Mouse (Mus musculus) bone marrow macrophage, adult 2 months (primary cell): Measurements from ENCODE around the gene Sprr2j-ps. TPM values are rescaled to one million over a fixed set of nuclear protein-coding genes. Genes with fewer than 3 reads are reported as not detected.

Experiments
- H3K27ac ChIP-seq: 2 replicates; pipeline ENCODE4 v1.5.1; 2012; ENCODE audit warnings: low read depth, low read length; ENCODE audit not compliant: insufficient read depth
- H3K4me1 ChIP-seq: 2 replicates; pipeline ENCODE4 v1.6.1; 2012; ENCODE audit warnings: low read length; ENCODE audit not compliant: control insufficient read depth, insufficient read depth
- H3K4me3 ChIP-seq: 2 replicates; pipeline ENCODE4 v1.5.1; 2012; ENCODE audit warnings: mild to moderate bottlenecking, low read length, moderate library complexity; ENCODE audit not compliant: insufficient read depth
- CTCF ChIP-seq: IDR thresholded peaks from 2 replicates; pipeline ENCODE4 v1.5.1; 2012; ENCODE audit warnings: low read depth, mild to moderate bottlenecking, low read length, moderate library complexity
- POLR2A ChIP-seq: IDR thresholded peaks from 2 replicates; pipeline ENCODE4 v1.6.1; 2012; ENCODE audit warnings: mild to moderate bottlenecking, low read depth, low read length, borderline replicate concordance
- polyA plus RNA-seq: library from polyadenylated mRNA; stranded (reverse); fragments of >200 nt; gene quantifications from 2 replicates; pipeline ENCODE4 v1.2.4, GENCODE M21; 2012; ENCODE audit not compliant: missing spikeins, insufficient read depth, insufficient read length

The Sprr2j-ps gene
- not detected in 2 replicates for polyA plus RNA-seq

DNA sequence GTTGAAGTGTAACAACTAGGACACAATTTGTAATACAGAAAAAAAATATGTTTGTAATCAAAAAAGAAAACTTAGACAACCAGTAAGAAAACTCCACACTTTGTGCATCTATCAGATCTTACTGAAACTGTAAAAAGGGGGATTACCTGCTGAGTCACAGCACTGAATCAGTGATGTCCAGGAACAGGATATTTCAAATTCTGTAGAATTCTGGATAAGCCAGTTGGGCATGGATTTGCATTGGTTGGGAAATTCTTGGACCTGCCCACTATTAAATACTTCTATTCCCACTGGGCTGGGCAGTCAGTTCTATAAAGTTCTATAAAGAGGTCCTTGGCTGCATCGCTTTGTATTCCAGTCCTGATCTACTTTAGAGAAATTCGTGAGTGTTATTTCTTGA is at the start of gene Sprr2j-ps:
Sprr2j-ps (plus strand) TSS at position 301 of the 400 bp plus-strand sequence.
- Histone ChIP-seq H3K27ac (no peak within 1 kb of the TSS), H3K4me1 (no peaks in the 10 kb centered on the region), H3K4me3 (no peak within 1 kb of the TSS)
- TF ChIP-seq POLR2A (no peak), CTCF (no peak)

- Histone ChIP-seq H3K27ac (no peak overlapping the region), H3K4me1 (no peaks in the 10 kb centered on the region), H3K4me3 (no peak overlapping the region)
- TF ChIP-seq CTCF = no peak
- TF ChIP-seq POLR2A = no peak
Measured at GRCm38 (mm10) chr3:92373613-92374012, 44.3 kb upstream of the Sprr2j-ps start.

DNA sequence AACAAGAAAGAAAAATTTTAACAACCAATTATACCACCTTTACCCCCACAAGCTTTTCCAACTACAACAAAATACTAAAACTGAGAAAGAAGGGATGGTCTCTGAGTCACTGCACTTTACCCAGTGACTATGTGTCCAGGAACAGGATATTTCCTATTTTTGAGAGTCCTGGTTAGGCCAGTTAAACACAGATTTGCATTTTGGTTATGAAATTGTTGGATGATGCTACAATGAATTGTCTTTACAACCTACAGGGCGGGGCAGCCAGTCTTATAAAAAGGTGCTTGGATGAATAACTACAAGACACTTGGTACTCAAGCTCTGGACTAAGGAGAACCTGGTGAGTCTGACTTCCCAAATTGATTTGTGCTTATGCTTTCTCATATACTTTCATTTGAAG is 32.5 kb upstream of the Sprr2j-ps start, which contains the start of gene Sprr2h:
Sprr2h (plus strand) TSS at position 301 of the 400 bp plus-strand sequence.
- no peak within 1 kb of the TSS for H3K27ac ChIP-seq
- TF ChIP-seq CTCF = no peak
- no peak for TF ChIP-seq POLR2A
- no peak within 1 kb of the TSS for H3K4me3 ChIP-seq
- no peaks in the 10 kb centered on the region for H3K4me1 ChIP-seq

- H3K27ac ChIP-seq = no peak overlapping the region
Measured at GRCm38 (mm10) chr3:92394301-92394700, 23.6 kb upstream of the Sprr2j-ps start.

DNA sequence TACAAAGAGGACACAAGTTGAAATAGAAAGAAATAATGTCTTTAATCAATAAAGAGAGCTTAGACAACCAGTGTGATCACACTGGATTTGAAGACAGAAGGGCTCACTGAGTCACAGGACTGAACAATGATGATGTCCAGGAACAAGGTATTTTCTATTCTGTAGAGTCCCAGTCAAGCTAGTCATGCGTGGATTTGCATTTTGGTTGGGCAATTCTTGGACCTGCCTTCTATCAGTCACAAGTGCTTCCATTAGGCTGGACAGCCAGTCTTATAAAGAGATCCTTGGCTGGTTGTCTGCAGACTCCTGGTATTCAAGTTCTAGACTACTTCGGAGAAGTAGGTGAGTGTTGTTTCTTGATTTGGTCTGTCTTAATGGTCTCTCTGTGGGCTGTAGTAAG is 10.2 kb upstream of the Sprr2j-ps start, which contains the start of gene Sprr2i:
Sprr2i (plus strand) TSS at position 301 of the 400 bp plus-strand sequence.
- Histone ChIP-seq H3K4me3 (no peak within 1 kb of the TSS), H3K27ac (no peak within 1 kb of the TSS), H3K4me1 (no peaks in the 10 kb centered on the region)
- TF ChIP-seq CTCF (no peak), POLR2A (no peak)

More at GRCm38 (mm10) chr3:92394301-92394700, 23.6 kb upstream of the Sprr2j-ps start:
- TF ChIP-seq CTCF (no peak), POLR2A (no peak)
- Histone ChIP-seq H3K4me3 (no peak overlapping the region), H3K4me1 (no peaks in the 10 kb centered on the region)

DNA sequence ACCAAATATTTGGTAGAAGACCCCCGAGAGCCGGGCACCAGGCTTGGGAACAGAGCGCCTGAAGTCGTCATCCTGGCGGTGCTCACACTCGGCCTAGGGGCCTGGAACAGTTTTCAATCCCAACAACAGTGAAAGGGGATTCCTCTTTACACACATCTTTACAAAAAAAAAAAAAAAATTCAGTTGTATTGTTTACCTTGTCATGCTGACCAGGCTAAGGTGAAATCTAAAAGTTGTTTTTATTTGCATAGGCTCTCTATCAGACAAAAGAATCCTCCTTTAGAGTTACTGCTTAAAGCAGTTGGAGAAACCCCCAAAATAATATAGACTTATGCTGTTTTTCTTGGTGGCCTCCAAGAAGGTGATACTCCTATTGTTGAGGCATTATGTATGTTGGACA is 11.4 kb downstream of the Sprr2j-ps start, which contains the start of gene Gm9774:
Gm9774 (minus strand) TSS at position 101 of the 400 bp plus-strand sequence.
- no peaks in the 10 kb centered on the region for H3K4me1 ChIP-seq
- H3K4me3 ChIP-seq = no peak within 1 kb of the TSS
- no peak within 1 kb of the TSS for H3K27ac ChIP-seq
- TF ChIP-seq CTCF (no peak), POLR2A (no peak)

DNA sequence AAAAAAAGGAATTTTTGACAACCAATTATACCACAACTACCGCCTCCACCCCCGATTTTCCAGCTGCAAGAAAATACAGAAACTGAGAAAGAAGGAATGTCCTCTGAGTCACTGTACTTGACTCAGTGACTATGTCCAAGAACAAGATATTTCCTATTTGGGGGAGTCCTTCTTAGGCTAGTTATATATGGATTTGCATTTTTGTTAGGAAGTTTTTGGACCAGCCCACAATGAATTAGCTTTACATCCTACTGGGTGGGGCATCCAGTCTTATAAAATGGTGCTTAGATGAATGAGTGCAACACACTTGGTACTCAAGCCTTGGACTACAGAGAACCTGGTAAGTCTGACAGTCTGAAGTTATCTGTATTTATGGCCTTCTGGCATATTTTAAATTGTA is 14.4 kb downstream of the Sprr2j-ps start, which contains the start of gene Sprr2k:
Sprr2k (plus strand) TSS at position 301 of the 400 bp plus-strand sequence.
- H3K27ac ChIP-seq = no peak within 1 kb of the TSS

GRCm38 (mm10) chr3:92438689-92439088 is 20.8 kb downstream of the Sprr2j-ps start, which contains the start of gene Sprr1b:
Sprr1b (minus strand) TSS chr3:92438789.
- TF ChIP-seq CTCF (no peak), POLR2A (no peak)
- Histone ChIP-seq H3K27ac (no peak within 1 kb of the TSS), H3K4me1 (no peaks in the 10 kb centered on the region), H3K4me3 (no peak within 1 kb of the TSS)

More for the DNA sequence above, 14.4 kb downstream of the Sprr2j-ps start, which contains the start of gene Sprr2k:
- TF ChIP-seq POLR2A = no peak
- no peak for TF ChIP-seq CTCF
- H3K4me1 ChIP-seq = no peaks in the 10 kb centered on the region
- no peak within 1 kb of the TSS for H3K4me3 ChIP-seq

- Histone ChIP-seq H3K4me3 (no peak overlapping the region), H3K27ac (no peak overlapping the region), H3K4me1 (no peaks in the 10 kb centered on the region)
- no peak for TF ChIP-seq POLR2A
- TF ChIP-seq CTCF = no peak
Measured at GRCm38 (mm10) chr3:92440177-92440576, 22.3 kb downstream of the Sprr2j-ps start.

DNA sequence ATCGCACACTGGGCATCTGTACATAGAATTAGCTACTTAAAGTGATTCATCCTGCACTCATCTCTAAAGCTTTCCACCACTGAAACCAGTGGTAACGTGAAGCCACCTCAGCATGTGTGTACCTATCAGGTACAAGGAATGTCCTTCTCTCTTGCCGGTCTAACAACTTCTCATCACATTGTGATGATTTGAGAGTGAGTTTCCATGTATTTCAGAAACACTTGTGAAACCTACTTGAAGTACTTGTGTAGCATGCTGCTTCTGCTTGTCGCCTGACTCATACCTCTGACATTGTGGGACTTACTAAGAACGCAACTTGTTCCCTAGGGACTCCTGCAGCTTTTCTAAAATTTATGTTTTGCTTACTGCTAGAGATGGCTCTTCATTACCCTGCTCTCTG is 37.3 kb downstream of the Sprr2j-ps start:
- no peak overlapping the region for H3K4me3 ChIP-seq
- TF ChIP-seq CTCF = no peak
- no peak for TF ChIP-seq POLR2A
- no peak overlapping the region for H3K27ac ChIP-seq
- no peaks in the 10 kb centered on the region for H3K4me1 ChIP-seq
